29 mouse cellular contexts compared by ENCODE assay signal in the genomic region with DNA sequence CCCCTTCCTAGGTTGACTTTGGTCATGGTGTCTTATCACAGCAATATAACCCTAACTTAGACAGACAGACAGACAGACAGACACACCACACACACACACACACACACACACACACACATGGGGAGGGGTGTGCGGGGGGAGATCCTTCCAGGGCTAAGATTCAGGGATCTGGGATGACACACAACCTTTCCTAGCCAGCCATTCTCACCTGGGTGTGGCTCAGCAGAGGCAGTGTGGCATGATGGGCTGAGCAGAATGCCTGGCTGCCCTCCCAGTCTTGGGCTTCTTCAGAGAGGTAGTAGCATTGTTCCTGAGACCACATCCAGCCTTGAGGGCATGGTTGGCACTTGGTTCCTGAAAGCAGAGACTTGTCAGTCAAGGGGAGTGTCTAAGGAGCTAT. TPM values are rescaled to one million over a fixed set of nuclear protein-coding genes. Genes with fewer than 3 reads are reported as not detected.
DNase-seq lines count a peak whose midpoint lies in the region; ATAC-seq lines count a peak whose summit lies in the region.
"Had no signal": no experiment of that assay in that cellular context is flagged by ENCODE, and none has a peak within 500 bp of the region (broad histone marks: within the 10 kb centered on the region; RNA-seq: fewer than 3 reads in every experiment).

No protein-coding gene starts in this region.

- H3K9me3 ChIP-seq in forebrain, embryonic 15.5 days: no peaks in the 10 kb centered on the region
- H3K9me3 ChIP-seq: forebrain, embryonic 13.5 days; hindbrain, embryonic 10.5 days; hindbrain, embryonic 15.5 days; limb, embryonic 15.5 days had no signal

- H3K4me1 ChIP-seq in forebrain, embryonic 15.5 days: no peaks in the 10 kb centered on the region
- H3K4me1 ChIP-seq: forebrain, embryonic 13.5 days; hindbrain, embryonic 10.5 days; hindbrain, embryonic 15.5 days; limb, embryonic 15.5 days had no signal

- no peak overlapping the region for H3K9ac ChIP-seq in forebrain, embryonic 15.5 days (replicated peaks)
- H3K9ac ChIP-seq: forebrain, embryonic 13.5 days; hindbrain, embryonic 15.5 days; limb, embryonic 15.5 days had no signal

- H3K4me2 ChIP-seq in forebrain, embryonic 15.5 days (replicated peaks): no peak overlapping the region
- H3K4me2 ChIP-seq: forebrain, embryonic 13.5 days; heart, embryonic 11.5 days; hindbrain, embryonic 15.5 days; limb, embryonic 15.5 days had no signal

- WGBS in forebrain, embryonic 15.5 days: 100% methylated on average over 1 of the region's 1 CpGs

- no peak overlapping the region for H3K27ac ChIP-seq in forebrain, embryonic 15.5 days (replicated peaks)
- H3K27ac ChIP-seq: forebrain, embryonic 13.5 days; hindbrain, embryonic 10.5 days; hindbrain, embryonic 15.5 days; kidney, postnatal 0 days; limb, embryonic 15.5 days had no signal

- intact Hi-C loops in gastrocnemius, postnatal 36 days (cut with DNase I): no loop called here

- no peaks in the 10 kb centered on the region for H3K36me3 ChIP-seq in forebrain, embryonic 15.5 days
- H3K36me3 ChIP-seq: hindbrain, embryonic 15.5 days had no signal

- no peak for ATAC-seq in forebrain, embryonic 15.5 days (replicated peaks)
- ATAC-seq: forebrain, embryonic 13.5 days; inflammation-experienced regulatory T-cells, adult 6 months had no signal

- DNase-seq in gastrocnemius, postnatal 4 days (ENCODE audit: low spot score in 2 of 2): peak; percentile 4 to 5
- DNase-seq in gastrocnemius, postnatal 36 days: no peak
- DNase-seq in kidney, postnatal 10 days: peak; percentile 6
- DNase-seq in kidney, adult 9 months: no peak
- DNase-seq in spleen, postnatal 4 days (ENCODE audit: low spot score in 2 of 2): peak; percentile 10 to 36
- DNase-seq in spleen, postnatal 10 days (ENCODE audit: low spot score in 2 of 2): no peak
- DNase-seq: adrenal gland, postnatal 14 days; cerebellum, adult 11 months; cerebellum, adult 9-10 months; cerebellum, postnatal 36 days; kidney, adult 2 months; layer of hippocampus, postnatal 36 days; left cerebral cortex, postnatal 4 days; lung, postnatal 36 days; midbrain, embryonic 14.5 days; right cerebral cortex, postnatal 25 days; thymus, adult 2 months; thymus, postnatal 36 days had no signal

- H3K27me3 ChIP-seq in forebrain, embryonic 15.5 days: peaks cover 3% of the 10 kb centered on the region; the same call in 1 of the 2 replicates

- no peak overlapping the region for H3K4me3 ChIP-seq in forebrain, embryonic 15.5 days
- H3K4me3 ChIP-seq: forebrain, embryonic 13.5 days; hindbrain, embryonic 10.5 days; hindbrain, embryonic 15.5 days; limb, embryonic 15.5 days had no signal

RNA-seq across cellular contexts. Expression of a gene that starts 7.5 kb away (rescaled TPM):
- under 1 TPM; 0.29 to 0.37 TPM for total RNA-seq in gastrocnemius, postnatal 4 days (2021)
- under 1 TPM; 0.10 to 0.12 TPM for total RNA-seq in gastrocnemius, postnatal 36 days (2021)
- 0.14 TPM in 1 of 2 replicates, not detected in the other for polyA plus RNA-seq in forebrain, embryonic 15.5 days (2015; fragmentation: Nextera tagmentation; extraction: Ambion mirVana)
- total RNA-seq: monocyte, adult 5-6 weeks had no signal
- polyA plus RNA-seq: inflammation-experienced regulatory T-cells, adult 6 months had no signal

RNA-seq across cellular contexts. Expression of a gene that starts 33.3 kb away (rescaled TPM):
- 1 to 10 TPM; 1.3 to 1.7 TPM for total RNA-seq in gastrocnemius, postnatal 4 days (2021)
- total RNA-seq in gastrocnemius, postnatal 36 days (2021): under 1 TPM; 0.36 to 0.47 TPM
- polyA plus RNA-seq in forebrain, embryonic 15.5 days (2015; fragmentation: Nextera tagmentation; extraction: Ambion mirVana): 8.6 and 14.4 TPM in 2 replicates
- total RNA-seq: megakaryocyte, adult 5-6 weeks; monocyte, adult 5-6 weeks had no signal
- polyA plus RNA-seq: liver, embryonic 16.5 days had no signal

Comparison
In these comparisons a context has a peak if more than half of its experiments do, and no peak if none do; other contexts are left out.
1. DNase-seq: peak in gastrocnemius, postnatal 4 days (2 of 2), kidney, postnatal 10 days (single experiment) and spleen, postnatal 4 days (2 of 2); none in gastrocnemius, postnatal 36 days (0 of 2), kidney, adult 9 months (single experiment) and spleen, postnatal 10 days (0 of 2).